Mouse (Mus musculus): Measurements from ENCODE around the gene Tedc1.

The Tedc1 gene

GRCm38 (mm10) chr12:113201301-113201700 lies 45.1 kb downstream of the Tedc1 start:
- DNase-seq (ENCODE audit: low spot score in 2 of 2), result no peak

DNA sequence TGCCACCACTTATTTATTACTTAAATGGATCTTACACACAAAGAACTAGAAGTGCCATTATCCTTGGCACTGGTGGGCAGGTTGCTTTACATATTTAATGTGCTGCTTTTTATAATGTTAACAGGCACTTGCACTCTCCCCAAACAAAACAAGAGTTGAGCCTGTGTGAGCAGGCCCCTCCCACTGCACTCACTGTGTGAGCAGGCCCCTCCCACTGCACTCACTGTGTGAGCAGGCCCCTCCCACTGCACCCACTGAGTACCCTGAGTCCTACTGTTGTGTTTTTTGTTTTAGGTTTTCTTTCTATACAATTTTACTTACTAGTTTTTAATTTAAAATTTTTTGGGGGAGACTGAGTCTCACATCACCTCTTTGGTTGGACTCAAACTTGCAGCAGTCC lies 45.8 kb downstream of the Tedc1 start:
- DNase-seq (ENCODE audit: low spot score in 2 of 2), result no peak

GRCm38 (mm10) chr12:113203522-113203921 lies 47.3 kb downstream of the Tedc1 start:
- no peak for DNase-seq (ENCODE audit: low spot score in 2 of 2)

DNA sequence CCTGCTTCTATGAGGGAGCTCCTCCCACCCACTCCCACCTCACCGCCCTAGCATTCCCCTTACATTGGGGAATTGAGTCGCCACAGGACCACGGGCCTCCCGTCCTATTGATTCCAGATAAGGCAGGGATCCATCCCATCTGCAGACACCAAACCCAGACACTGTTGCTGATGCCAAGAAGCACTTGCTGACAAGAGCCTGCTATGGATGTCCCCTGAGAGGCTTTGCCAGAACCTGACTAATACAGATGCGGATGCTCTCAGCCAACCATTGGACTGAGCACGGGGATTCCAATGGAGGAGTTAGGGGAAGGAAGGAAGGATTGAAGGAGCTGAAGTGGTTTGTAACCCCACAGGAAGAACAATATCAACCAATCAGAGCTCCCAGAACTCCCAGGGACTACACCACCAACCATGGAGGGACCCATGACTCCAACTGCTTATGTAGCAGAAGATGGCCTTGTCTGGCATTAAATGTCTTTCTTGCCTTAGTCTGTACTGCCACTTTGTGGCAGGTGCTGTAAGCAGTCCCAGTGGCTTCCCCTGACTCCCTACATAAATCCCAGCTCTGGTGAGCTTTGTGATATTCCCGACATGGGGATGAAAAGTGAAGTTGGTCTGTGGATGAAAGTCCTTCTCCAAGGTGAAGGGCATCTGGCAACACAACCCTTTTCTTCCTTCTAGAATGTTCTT lies 49.2 kb downstream of the Tedc1 start:
- no peak for DNase-seq (ENCODE audit: low spot score in 2 of 2)

- DNase-seq (ENCODE audit: low spot score in 2 of 2), result no peak
Observed at GRCm38 (mm10) chr12:113207737-113208136, 51.5 kb downstream of the Tedc1 start.

DNA sequence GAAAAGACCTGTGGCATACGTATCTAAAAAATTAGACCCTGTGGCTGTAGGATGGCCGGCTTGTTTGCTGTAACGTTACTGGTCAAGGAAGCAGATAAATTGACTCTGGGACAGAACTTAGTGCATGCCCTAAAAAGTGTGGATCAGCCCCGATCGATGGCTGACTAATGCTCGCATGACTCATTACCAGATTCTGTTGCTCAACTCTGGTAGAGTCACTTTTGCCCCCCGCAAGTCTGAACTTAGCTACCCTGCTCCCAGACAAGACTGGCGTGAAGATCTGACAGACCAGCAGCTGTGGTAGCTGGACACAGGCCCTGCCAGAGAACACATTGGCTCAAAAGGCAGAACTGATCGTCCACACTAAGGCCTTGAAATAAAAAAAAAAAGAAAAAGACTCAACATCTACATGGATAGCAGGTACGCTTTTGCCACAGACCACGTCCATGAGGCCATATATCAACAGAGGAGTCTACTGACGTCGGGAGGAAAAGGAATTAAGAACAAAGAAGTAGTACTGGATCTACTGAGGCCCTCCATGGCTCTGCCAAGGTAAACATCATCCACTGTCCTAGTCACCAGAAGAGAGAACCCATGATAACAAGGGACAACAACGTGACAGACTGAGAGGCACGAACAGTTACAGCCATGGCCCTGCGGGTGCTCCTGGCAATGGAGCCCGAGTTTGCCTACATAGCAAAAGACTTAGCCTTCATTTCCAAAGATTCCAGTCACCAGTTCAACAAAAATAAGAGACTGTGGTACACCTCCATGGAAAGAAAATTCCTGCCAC lies 54.6 kb downstream of the Tedc1 start:
- no peak for DNase-seq (ENCODE audit: low spot score in 2 of 2)

DNA sequence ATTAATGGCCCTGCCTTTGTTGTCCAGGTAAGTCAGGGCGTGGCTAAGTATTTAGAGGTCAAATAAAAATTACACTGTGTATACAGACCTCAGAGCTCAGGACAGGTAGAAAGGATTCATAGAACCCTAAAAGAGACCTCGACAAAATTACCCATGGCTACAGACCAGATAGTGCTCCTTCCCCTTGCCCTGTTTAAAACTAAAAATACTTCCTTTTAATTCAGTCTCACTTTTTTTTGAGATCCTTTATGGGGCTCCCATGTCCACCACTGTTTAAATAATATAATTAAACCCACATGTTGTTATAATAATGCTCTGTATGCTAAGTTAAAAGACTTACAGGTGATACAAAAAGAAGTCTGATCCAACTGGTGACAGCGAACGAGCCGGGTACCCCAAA lies 55.6 kb downstream of the Tedc1 start:
- DNase-seq (ENCODE audit: low spot score in 2 of 2), result no peak

DNA sequence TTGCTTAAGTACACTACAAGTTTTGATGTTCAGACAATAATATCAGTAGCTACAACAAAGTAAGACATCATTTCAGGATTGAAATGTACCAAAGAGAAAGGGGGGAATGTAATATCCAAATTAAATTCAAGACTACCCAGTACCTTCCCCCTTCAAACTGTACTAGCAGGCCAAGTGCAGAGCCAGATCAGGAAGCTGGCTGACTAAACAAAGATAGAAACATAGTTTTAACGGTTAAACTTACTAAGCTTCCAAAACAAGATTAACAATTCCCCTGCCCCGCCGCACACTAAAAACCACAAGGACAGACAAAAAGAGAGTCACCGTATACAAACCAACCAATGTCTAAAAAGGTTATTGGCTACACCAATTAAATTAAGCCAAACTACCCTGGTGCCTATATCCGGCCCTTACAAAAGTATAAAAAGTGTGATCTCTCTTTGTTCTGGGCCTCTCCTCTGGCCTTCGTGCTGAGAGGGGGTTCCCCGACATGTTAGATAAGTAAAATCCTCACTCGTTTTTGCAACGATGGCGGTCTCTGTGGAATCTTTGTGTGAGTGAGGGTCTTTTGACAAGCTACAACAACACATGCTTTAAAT lies 56.2 kb downstream of the Tedc1 start:
- DNase-seq (ENCODE audit: low spot score in 2 of 2), result no peak

DNA sequence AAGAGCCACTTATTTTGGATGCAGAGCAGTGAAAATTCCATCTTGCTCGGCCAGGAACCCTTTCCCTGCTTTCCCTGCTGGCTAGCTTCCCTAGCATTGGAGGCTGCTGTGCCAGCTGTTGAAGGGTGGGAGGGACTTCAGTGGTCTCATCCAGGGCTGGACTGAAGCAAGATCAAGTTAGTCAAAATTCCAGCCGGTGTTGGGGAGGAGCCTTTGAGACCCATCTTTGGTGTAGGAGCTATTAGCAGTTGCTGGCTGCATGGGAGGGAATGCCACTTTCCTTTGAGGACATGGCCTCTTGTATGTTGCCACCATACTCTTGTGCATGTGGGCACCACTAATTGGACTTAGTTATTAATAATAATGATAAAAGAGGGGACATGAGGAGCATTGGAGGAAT lies 57.0 kb downstream of the Tedc1 start:
- DNase-seq (ENCODE audit: low spot score in 2 of 2), result no peak

DNA sequence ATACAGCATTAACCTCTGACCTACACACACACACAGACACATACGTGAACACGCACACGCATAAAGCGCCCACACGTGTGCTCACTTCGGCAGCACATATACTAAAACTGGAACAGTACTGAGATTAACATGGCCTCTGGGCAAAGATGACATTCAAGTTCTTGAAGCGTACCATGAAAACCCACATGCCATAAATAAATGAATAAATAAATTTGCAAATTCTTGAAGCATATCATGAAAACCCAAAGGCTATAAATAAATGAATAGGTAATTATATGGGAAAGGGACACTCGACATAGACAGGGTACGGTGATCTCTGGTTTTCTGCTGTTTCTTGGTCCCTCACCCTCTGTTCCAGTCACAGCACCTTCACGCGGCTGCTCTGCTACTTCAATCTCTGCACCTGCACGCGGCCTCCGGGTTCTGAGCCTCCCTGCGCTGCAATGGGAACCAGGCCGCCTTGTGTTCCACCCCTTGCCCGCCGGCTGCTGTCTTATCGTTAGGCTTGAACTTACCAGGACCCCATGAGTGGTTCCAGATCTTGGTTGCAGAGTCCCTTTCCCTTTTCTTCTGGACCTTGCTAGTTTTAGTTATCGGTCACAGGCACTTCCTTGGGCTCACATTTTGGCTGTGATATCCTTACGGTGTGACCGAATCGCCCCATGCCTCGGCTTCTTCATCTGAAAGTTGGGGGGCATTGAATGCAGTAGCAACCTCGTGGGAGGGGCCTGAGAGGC lies 58.0 kb downstream of the Tedc1 start:
- no peak for DNase-seq (ENCODE audit: low spot score in 2 of 2)

GRCm38 (mm10) chr12:113214972-113215666 lies 58.9 kb downstream of the Tedc1 start:
- DNase-seq (ENCODE audit: low spot score in 2 of 2), result no peak

Measured in natural killer cell, adult 2 months (primary cell).